Mouse (Mus musculus) adrenal gland, postnatal 4 days (tissue): ENCODE measurements at regions not wholly inside any gene's neighbourhood (a gene's known extent, or its start where the extent isn't known, plus 50 kb on each side); places are given as distances from the start of the nearest gene placed in this dataset.

Experiments used
- DNase-seq, 2 experiments: peaks; one replicate each; pipeline ENCODE4 v3.0.0; 2021 to 2022; ENCODE audit warnings: low spot score in 2 of 2, mixed read lengths in 2 of 2

- no peak for DNase-seq
Measured at GRCm38 (mm10) chr2:133614672-133615071, 62.7 kb downstream of the Bmp2 start.

GRCm38 (mm10) chr2:133615299-133615698 lies 63.3 kb downstream of the Bmp2 start:
- no peak for DNase-seq

GRCm38 (mm10) chr2:133617317-133617835 lies 65.4 kb downstream of the Bmp2 start:
- no peak for DNase-seq

GRCm38 (mm10) chr2:133622523-133622922 lies 70.6 kb downstream of the Bmp2 start:
- no peak for DNase-seq

GRCm38 (mm10) chr2:133625542-133625941 lies 73.6 kb downstream of the Bmp2 start:
- no peak for DNase-seq

GRCm38 (mm10) chr2:133628874-133629273 lies 76.9 kb downstream of the Bmp2 start:
- no peak for DNase-seq

- no peak for DNase-seq
Measured at GRCm38 (mm10) chr2:133635434-133635833, 83.5 kb downstream of the Bmp2 start.

GRCm38 (mm10) chr2:133649874-133650481 lies 98.0 kb downstream of the Bmp2 start:
- no peak for DNase-seq

- no peak for DNase-seq
Measured at GRCm38 (mm10) chr2:133666331-133667054, 114.5 kb downstream of the Bmp2 start.

GRCm38 (mm10) chr2:133667055-133667395 lies 115.1 kb downstream of the Bmp2 start:
- no peak for DNase-seq

- no peak for DNase-seq
Measured at GRCm38 (mm10) chr2:133669821-133670220, 117.9 kb downstream of the Bmp2 start.

- no peak for DNase-seq
Measured at GRCm38 (mm10) chr2:133671528-133671927, 119.6 kb downstream of the Bmp2 start.

- DNase-seq, result no peak
Measured at GRCm38 (mm10) chr2:133684367-133684766, 132.4 kb downstream of the Bmp2 start.

GRCm38 (mm10) chr2:133688121-133688787 lies 136.3 kb downstream of the Bmp2 start:
- no peak for DNase-seq

- no peak for DNase-seq
Measured at GRCm38 (mm10) chr2:133688788-133689155, 136.8 kb downstream of the Bmp2 start.

GRCm38 (mm10) chr2:133708735-133709584 lies 157.0 kb downstream of the Bmp2 start:
- DNase-seq, result no peak

- no peak for DNase-seq
Measured at GRCm38 (mm10) chr2:133716243-133716642, 164.3 kb downstream of the Bmp2 start.

GRCm38 (mm10) chr2:133717076-133717475 lies 165.1 kb downstream of the Bmp2 start:
- DNase-seq, result no peak

- DNase-seq, result no peak
Measured at GRCm38 (mm10) chr2:133724310-133724709, 172.4 kb downstream of the Bmp2 start.

GRCm38 (mm10) chr2:133724757-133725156 lies 172.8 kb downstream of the Bmp2 start:
- no peak for DNase-seq

- no peak for DNase-seq
Measured at GRCm38 (mm10) chr2:133734469-133735225, 182.7 kb downstream of the Bmp2 start.
